Mouse (Mus musculus) testis, adult 2 months (tissue): ENCODE data around the gene Mmp27.

ENCODE experiments used
- CTCF ChIP-seq: fragments of 200-500 bp; IDR thresholded peaks from 2 replicates; pipeline ENCODE4 v1.5.1; 2012; ENCODE audit warnings: low read depth, mild to moderate bottlenecking, inconsistent platforms, low read length, moderate library complexity; ENCODE audit not compliant: control insufficient read depth, insufficient read depth, insufficient replicate concordance
- POLR2A ChIP-seq: fragments of 200-500 bp; IDR thresholded peaks from 2 replicates; pipeline ENCODE4 v1.6.1; 2012; ENCODE audit warnings: low read depth, mild to moderate bottlenecking, inconsistent platforms, low read length, moderate library complexity; ENCODE audit not compliant: control insufficient read depth

DNA sequence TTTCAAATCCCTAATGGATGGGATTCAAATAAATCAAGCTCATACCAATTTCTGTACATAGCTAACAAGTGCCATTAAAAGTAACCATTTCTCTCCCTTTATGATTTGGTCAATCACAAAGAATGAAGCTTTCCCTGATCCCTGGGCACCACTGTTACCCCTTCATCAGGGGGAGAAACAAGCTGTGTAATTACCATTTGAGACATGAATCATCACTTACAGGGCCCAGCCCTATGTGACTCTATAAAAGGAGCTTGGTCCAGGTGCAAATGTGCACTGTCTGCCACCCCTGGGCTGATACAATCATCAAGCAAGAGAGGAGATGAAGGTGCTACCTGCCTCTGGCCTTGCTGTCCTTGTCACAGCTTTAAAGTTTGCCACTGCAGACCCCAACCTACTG is 56.7 kb downstream of the Mmp27 start, which contains the start of gene Mmp20:
- no peak for TF ChIP-seq POLR2A
- TF ChIP-seq CTCF, result no peak
